Mouse (Mus musculus): ENCODE data around the gene Frmd4a. TPM values are rescaled to one million over a fixed set of nuclear protein-coding genes. Genes with fewer than 3 reads are reported as not detected.

The Frmd4a gene
- polyA plus RNA-seq, 1 experiment, result 4.2 TPM

- no peak for TF ChIP-seq POLR2A (IDR thresholded peaks at IDR 0.05; ENCODE audit: low read depth, low read length)
- TF ChIP-seq CTCF (IDR thresholded peaks at IDR 0.05; ENCODE audit: extremely low read depth, insufficient read length, insufficient replicate concordance, low read depth, low read length), result no peak
- Histone ChIP-seq H3K4me1 (ENCODE audit: control insufficient read depth, insufficient read depth, insufficient read length, low read length) (no peaks in the 10 kb centered on the region), H3K27me3 (ENCODE audit: control insufficient read depth, insufficient read depth, low read length) (no peaks in the 10 kb centered on the region), H3K27ac (ENCODE audit: insufficient read depth, low read depth, low read length) (no peak overlapping the region), H3K36me3 (ENCODE audit: control insufficient read depth, insufficient read depth, low read length) (no peaks in the 10 kb centered on the region), H3K4me3 (ENCODE audit: low read depth, low read length) (no peak overlapping the region)
- 66% methylated on average over 11 of the region's 11 CpGs for WGBS
Measured at GRCm38 (mm10) chr2:4531533-4532197, 514.1 kb downstream of the Frmd4a start.

GRCm38 (mm10) chr2:4532198-4532568 lies 514.7 kb downstream of the Frmd4a start:
- 86% methylated on average over 5 of the region's 5 CpGs for WGBS
- Histone ChIP-seq H3K27ac (ENCODE audit: insufficient read depth, low read depth, low read length) (no peak overlapping the region), H3K27me3 (ENCODE audit: control insufficient read depth, insufficient read depth, low read length) (no peaks in the 10 kb centered on the region), H3K4me3 (ENCODE audit: low read depth, low read length) (no peak overlapping the region), H3K4me1 (ENCODE audit: control insufficient read depth, insufficient read depth, insufficient read length, low read length) (no peaks in the 10 kb centered on the region), H3K36me3 (ENCODE audit: control insufficient read depth, insufficient read depth, low read length) (no peaks in the 10 kb centered on the region)
- TF ChIP-seq CTCF (IDR thresholded peaks at IDR 0.05; ENCODE audit: extremely low read depth, insufficient read length, insufficient replicate concordance, low read depth, low read length) (no peak), POLR2A (IDR thresholded peaks at IDR 0.05; ENCODE audit: low read depth, low read length) (no peak)

- H3K36me3 ChIP-seq (ENCODE audit: control insufficient read depth, insufficient read depth, low read length), result no peaks in the 10 kb centered on the region
- WGBS, result 96% methylated on average over 6 of the region's 6 CpGs
- H3K4me1 ChIP-seq (ENCODE audit: control insufficient read depth, insufficient read depth, insufficient read length, low read length), result no peaks in the 10 kb centered on the region
- H3K4me3 ChIP-seq (ENCODE audit: low read depth, low read length), result no peak overlapping the region
- H3K27ac ChIP-seq (ENCODE audit: insufficient read depth, low read depth, low read length), result no peak overlapping the region
- no peak for TF ChIP-seq CTCF (IDR thresholded peaks at IDR 0.05; ENCODE audit: extremely low read depth, insufficient read length, insufficient replicate concordance, low read depth, low read length)
- TF ChIP-seq POLR2A (IDR thresholded peaks at IDR 0.05; ENCODE audit: low read depth, low read length), result no peak
- H3K27me3 ChIP-seq (ENCODE audit: control insufficient read depth, insufficient read depth, low read length), result no peaks in the 10 kb centered on the region
Measured at GRCm38 (mm10) chr2:4532945-4533344, 515.4 kb downstream of the Frmd4a start.

GRCm38 (mm10) chr2:4535187-4535864 lies 517.8 kb downstream of the Frmd4a start:
- H3K4me3 ChIP-seq (ENCODE audit: low read depth, low read length), result no peak overlapping the region
- WGBS, result 83% methylated on average over 9 of the region's 9 CpGs
- no peak for TF ChIP-seq CTCF (IDR thresholded peaks at IDR 0.05; ENCODE audit: extremely low read depth, insufficient read length, insufficient replicate concordance, low read depth, low read length)
- no peak for TF ChIP-seq POLR2A (IDR thresholded peaks at IDR 0.05; ENCODE audit: low read depth, low read length)
- no peaks in the 10 kb centered on the region for H3K36me3 ChIP-seq (ENCODE audit: control insufficient read depth, insufficient read depth, low read length)
- no peak overlapping the region for H3K27ac ChIP-seq (ENCODE audit: insufficient read depth, low read depth, low read length)
- H3K27me3 ChIP-seq (ENCODE audit: control insufficient read depth, insufficient read depth, low read length), result no peaks in the 10 kb centered on the region
- H3K4me1 ChIP-seq (ENCODE audit: control insufficient read depth, insufficient read depth, insufficient read length, low read length), result 0 out of 2 replicates have a peak, but pooled peaks cover 2% of the 10 kb centered on the region

GRCm38 (mm10) chr2:4541330-4541729 lies 523.8 kb downstream of the Frmd4a start:
- no peak overlapping the region for H3K4me3 ChIP-seq (ENCODE audit: low read depth, low read length)
- 46% methylated on average over 4 of the region's 4 CpGs for WGBS
- no peak for TF ChIP-seq POLR2A (IDR thresholded peaks at IDR 0.05; ENCODE audit: low read depth, low read length)
- TF ChIP-seq CTCF (IDR thresholded peaks at IDR 0.05; ENCODE audit: extremely low read depth, insufficient read length, insufficient replicate concordance, low read depth, low read length), result no peak

GRCm38 (mm10) chr2:4541844-4542628 lies 524.5 kb downstream of the Frmd4a start:
- no peak overlapping the region for H3K4me3 ChIP-seq (ENCODE audit: low read depth, low read length)
- TF ChIP-seq POLR2A (IDR thresholded peaks at IDR 0.05; ENCODE audit: low read depth, low read length) (no peak), CTCF (IDR thresholded peaks at IDR 0.05; ENCODE audit: extremely low read depth, insufficient read length, insufficient replicate concordance, low read depth, low read length) (no peak)
- H3K27ac ChIP-seq (ENCODE audit: insufficient read depth, low read depth, low read length), result no peak overlapping the region
- no peaks in the 10 kb centered on the region for H3K36me3 ChIP-seq (ENCODE audit: control insufficient read depth, insufficient read depth, low read length)
- peaks cover 6% of the 10 kb centered on the region; the same call in 1 of the 2 replicates for H3K4me1 ChIP-seq (ENCODE audit: control insufficient read depth, insufficient read depth, insufficient read length, low read length)
- H3K27me3 ChIP-seq (ENCODE audit: control insufficient read depth, insufficient read depth, low read length), result no peaks in the 10 kb centered on the region
- 78% methylated on average over 11 of the region's 11 CpGs for WGBS

More at GRCm38 (mm10) chr2:4541330-4541729, 523.8 kb downstream of the Frmd4a start:
- Histone ChIP-seq H3K36me3 (ENCODE audit: control insufficient read depth, insufficient read depth, low read length) (no peaks in the 10 kb centered on the region), H3K27ac (ENCODE audit: insufficient read depth, low read depth, low read length) (no peak overlapping the region), H3K27me3 (ENCODE audit: control insufficient read depth, insufficient read depth, low read length) (no peaks in the 10 kb centered on the region), H3K4me1 (ENCODE audit: control insufficient read depth, insufficient read depth, insufficient read length, low read length) (0 out of 2 replicates have a peak, but pooled peaks cover 2% of the 10 kb centered on the region)
